Mouse (Mus musculus): ENCODE measurements around the gene Foxc2.
A peak's percentile ranks its signal among the peaks of the same experiment; 100 is the strongest.
"Not testable (repeated sequence)": the region's sequence is repeated elsewhere in the genome, so short reads cannot be mapped to it uniquely, and the experiment has no call there.

Foxc2 gene

GRCm38 (mm10) chr8:121119635-121120455 is 3.9 kb downstream of the Foxc2 start:
- DNase-seq (ENCODE audit: low spot score in 2 of 2) = no peak

- DNase-seq (ENCODE audit: low spot score in 2 of 2) = no peak
These were observed 4.8 kb downstream of the Foxc2 start for GRCm38 (mm10) chr8:121120456-121121419.

GRCm38 (mm10) chr8:121121704-121122103 is 5.7 kb downstream of the Foxc2 start:
- no peak for DNase-seq (ENCODE audit: low spot score in 2 of 2)

- no peak for DNase-seq (ENCODE audit: low spot score in 2 of 2)
These were observed 6.4 kb downstream of the Foxc2 start for GRCm38 (mm10) chr8:121122368-121122767.

DNA sequence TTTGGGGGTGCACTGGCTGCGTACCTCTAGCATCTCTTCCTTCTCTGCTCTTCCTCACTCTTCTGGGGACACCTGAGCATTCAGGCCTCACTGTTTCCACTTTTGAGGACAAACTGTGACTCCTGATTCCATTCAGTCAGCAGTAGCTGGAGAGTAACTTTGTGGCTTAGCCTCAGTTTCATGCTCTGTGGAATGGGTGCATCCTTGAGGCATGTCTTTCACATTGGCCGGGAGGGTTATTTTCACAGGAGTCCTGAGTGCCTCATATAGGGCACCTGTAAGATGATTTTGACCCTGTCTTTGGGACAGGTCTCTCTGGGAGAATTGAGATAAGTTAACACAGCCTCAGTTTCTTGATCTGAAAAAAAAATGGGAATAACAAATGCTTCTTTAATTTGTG is 7.1 kb downstream of the Foxc2 start:
- no peak for DNase-seq (ENCODE audit: low spot score in 2 of 2)

- no peak for DNase-seq (ENCODE audit: low spot score in 2 of 2)
These were observed 8.7 kb downstream of the Foxc2 start for GRCm38 (mm10) chr8:121124547-121125239.

DNA sequence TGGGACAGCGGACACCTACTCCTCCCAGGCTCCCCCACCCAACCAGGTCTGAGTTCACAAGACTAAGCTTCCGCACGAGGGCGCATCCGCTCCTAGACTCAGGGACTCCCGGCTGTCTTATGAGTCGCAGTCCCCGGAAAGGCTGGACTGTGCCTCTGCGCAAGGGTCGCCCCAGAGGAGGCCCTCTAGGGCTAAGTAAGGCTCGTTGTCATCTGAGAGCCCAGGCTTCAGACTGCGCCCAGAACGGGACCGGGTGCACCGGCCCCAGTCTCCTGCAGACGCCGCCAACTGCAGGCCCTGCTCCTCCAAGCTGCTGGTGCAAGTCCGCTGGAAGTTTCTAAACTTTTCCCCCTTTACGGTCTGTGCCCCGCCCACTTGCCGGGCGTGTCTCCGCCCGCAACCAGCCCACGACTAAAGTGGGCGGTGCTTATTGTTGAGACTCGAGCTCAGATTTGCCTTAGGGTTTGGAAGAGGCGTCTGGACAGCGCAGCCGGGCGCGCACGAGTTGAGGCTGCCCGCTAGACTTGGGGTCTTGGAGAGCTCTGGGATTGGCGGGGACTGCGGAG is 9.4 kb downstream of the Foxc2 start:
- peak in 1 of 2 experiments; percentile 56 for DNase-seq (ENCODE audit: low spot score in 2 of 2)

GRCm38 (mm10) chr8:121126191-121126590 is 10.2 kb downstream of the Foxc2 start:
- no peak for DNase-seq (ENCODE audit: low spot score in 2 of 2)

GRCm38 (mm10) chr8:121126694-121127093 is 10.7 kb downstream of the Foxc2 start:
- DNase-seq (ENCODE audit: low spot score in 2 of 2) = no peak

DNA sequence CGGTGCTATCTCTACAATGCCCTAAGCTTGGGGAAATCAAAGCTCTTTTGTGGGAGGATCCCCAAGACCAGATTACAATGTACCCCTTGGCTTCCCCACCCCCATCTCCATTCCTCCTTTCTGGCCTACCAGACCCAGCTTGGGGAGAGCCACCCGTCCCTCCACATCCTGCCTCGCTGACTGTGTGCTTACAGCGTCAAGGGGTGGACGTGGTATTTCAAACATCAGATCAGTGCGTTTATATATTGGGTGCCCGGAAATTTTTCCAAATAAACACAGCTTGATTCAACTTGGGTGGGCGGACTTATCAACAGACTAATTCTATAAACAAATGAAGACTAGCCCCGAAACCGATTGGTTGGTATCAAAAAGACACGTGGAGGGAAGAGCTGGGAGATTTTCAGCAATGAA is 11.3 kb downstream of the Foxc2 start:
- no peak for DNase-seq (ENCODE audit: low spot score in 2 of 2)

- DNase-seq (ENCODE audit: low spot score in 2 of 2) = no peak
These were observed 11.9 kb downstream of the Foxc2 start, which contains the start of gene Foxl1 for GRCm38 (mm10) chr8:121127756-121128375. Gene Foxl1, plus strand, starts transcription at chr8:121127940.

DNA sequence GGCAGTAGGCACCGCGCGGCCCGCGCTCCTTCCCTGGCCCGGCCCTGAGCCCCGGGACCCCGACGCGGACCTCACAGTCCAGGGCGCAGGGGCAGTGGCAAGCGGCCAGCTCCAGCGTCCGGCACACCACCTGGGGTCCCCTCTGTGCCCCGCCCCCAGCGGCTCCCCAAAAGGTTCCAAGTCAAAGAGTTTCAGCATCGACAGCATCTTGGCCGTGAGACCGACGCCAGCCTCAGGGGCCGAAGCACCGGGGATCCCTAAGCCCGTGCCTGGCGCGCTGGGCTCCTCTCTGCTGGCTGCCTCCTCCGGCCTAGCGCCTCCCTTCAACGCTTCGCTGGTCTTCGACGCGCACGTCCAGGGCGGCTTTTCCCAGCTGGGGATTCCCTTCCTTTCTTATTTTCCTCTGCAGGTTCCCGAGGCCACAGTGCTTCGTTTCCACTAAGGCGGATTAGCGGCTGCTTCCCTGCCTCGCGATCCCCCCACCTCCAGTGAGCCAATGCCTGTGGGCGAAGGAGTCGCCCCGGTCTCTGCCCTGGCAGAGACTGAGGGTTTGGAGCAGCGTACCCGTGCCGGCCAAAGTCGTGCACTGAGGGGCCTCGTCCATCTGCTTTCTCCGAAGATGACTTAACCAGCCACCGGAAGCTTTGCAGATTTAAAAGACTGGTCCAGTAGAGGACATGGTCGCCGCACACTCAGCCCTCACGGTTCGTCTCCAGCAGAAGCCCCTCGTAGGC is 12.7 kb downstream of the Foxc2 start:
- no peak for DNase-seq (ENCODE audit: low spot score in 2 of 2)

DNA sequence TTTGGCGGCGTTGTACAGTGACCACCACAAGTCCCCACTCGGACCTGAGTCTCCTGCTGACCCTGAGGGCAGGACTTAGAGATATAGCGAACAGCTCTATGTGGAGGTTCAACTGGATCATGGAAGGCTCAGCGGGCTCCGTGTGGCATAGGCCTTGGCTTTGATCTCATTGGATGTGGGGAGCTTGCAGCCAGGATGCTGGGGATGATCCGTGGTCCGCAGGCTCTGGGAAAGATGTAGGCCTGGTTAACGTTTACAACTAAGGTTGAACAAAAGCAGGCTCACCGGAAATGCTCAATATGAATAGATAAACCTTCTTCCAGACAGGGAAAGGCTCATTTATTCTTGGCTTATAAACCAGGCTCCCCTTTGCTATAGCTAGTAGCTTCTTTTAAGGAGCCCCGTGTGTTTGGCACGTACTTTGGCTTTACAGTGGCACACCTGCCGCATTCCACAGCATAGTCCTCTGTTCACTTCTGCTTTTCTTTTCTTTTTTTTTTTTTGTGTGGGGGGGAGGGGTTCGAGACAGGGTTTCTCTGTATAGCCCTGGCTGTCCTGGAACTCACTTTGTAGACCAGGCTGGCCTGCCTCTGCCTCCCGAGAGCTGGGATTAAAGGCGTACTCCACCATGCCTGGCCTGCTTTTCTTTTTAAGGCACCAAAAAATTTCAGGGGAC is 13.4 kb downstream of the Foxc2 start:
- DNase-seq (ENCODE audit: low spot score in 2 of 2) = no peak

DNA sequence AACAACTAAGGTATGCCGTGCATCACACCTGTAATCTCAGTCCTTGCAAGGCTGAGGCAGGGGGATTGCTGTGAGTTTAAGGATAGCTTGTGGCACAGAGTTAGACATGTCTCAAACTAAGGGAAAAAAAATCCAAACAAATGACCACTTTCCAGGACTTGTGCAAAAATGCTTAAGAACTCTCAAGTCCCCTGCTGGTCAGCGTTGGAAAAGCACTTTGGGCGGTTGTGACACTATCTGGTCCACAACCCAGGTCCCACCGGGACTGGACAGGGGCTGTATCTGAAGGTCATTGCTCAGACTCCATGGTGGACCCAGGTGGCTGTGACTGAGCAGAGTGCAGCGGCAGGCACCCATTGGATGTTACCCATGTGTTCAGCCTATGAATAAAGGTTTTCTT is 14.6 kb downstream of the Foxc2 start:
- no peak for DNase-seq (ENCODE audit: low spot score in 2 of 2)

DNA sequence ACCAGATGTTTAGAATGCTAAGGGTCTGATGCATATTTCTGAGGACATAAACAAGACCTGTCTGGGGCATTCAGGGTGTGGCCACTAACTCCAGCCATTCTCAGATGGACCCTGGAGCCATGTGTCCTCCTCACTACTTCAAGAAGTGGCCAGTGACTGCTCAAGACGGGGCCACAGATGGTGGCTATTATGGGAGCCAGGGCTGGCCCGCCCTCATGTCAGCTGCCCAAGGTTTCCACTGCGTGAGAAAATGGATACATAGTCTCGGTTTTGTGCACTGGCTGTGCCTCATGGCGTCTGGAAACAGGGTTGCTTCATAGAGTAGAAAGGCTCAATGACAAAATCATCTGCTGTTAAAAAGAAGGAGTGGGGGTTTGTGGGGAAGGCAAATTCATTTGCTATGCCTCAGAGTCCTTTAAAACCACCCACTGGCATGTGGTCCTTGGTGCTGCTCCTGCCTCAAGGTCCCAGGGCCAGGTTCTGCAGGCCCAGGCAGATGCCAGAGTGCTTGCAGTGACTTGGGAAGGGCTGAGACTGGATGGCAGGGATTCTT is 17.1 kb downstream of the Foxc2 start:
- DNase-seq (ENCODE audit: low spot score in 2 of 2) = no peak

GRCm38 (mm10) chr8:121134102-121134501 is 18.1 kb downstream of the Foxc2 start:
- DNase-seq (ENCODE audit: low spot score in 2 of 2) = no peak

DNA sequence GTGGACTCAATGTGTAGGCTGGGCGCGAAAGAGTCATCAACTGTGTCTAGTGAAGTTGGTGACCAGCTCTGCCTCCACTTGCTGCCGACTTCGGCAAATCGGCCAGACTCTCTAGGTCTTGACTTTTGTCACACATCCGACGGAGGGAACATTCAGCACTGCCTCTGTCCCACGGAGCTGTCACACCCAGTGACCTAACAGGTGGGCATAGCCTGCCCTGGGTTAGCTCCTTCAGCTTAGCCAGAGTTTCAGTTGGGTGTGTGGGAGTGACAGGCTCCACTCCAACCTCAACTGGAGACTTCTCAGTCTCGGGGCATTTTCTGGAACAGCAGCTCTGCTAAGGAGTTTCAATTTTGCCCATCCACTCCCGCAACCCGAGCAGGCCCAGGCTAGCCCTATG is 18.5 kb downstream of the Foxc2 start:
- no peak for DNase-seq (ENCODE audit: low spot score in 2 of 2)

GRCm38 (mm10) chr8:121136856-121137255 is 20.9 kb downstream of the Foxc2 start:
- no peak for DNase-seq (ENCODE audit: low spot score in 2 of 2)

DNA sequence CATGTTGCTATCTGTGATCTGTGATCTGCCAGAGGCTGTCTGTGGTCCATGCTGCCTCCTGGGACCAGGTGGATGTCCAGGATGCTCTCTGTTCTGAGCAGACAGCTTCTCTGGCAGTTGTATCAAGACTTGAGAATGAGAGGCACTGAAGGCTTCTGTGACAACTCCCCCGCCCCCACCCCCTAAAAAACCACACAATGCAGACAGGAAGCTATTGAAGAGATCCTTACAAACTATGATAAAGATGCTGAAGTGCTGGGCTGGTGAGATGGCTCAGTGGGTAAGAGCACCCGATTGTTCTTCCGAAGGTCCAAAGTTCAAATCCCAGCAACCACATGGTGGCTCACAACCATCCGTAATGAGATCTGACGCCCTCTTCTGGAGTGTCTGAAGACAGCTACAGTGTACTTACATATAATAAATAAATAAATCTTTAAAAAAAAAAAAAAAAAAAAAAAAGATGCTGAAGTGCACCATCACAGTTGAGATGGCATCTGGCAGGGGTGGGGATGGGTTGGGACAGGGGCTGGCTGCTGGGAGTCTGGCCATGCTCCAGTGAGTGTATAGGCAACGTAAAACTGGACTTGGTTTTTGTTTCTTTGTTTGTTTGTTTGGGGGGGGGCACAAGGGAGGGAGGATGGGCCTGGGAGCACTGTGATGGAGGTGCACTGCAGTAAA is 29.6 kb downstream of the Foxc2 start:
- DNase-seq (ENCODE audit: low spot score in 2 of 2) = not testable (repeated sequence)

Data from frontal cortex, postnatal 25 days (tissue).